Mouse (Mus musculus) midbrain, embryonic 14.5 days (tissue): ENCODE measurements around the gene Gp6. TPM values are rescaled to one million over a fixed set of nuclear protein-coding genes. Genes with fewer than 3 reads are reported as not detected.
"Not testable (repeated sequence)": the region's sequence is repeated elsewhere in the genome, so short reads cannot be mapped to it uniquely, and the experiment has no call there.

Experiments
- ATAC-seq: fragments of 200-750 bp; cut with Nextera tagmentation; 2 replicates; pipeline ENCODE4 v1.8.0; 2017; ENCODE audit warnings: moderate number of reproducible peaks, moderate library complexity; ENCODE audit not compliant: low FRiP score, low TSS enrichment
- DNase-seq: peaks from one replicate; pipeline ENCODE4 v3.0.0-alpha.2; 2015
- H3K27ac ChIP-seq: fragments of 300-500 bp; sonication (generic); replicated peaks from 2 replicates; pipeline ENCODE4 v1.5.1; 2014; ENCODE audit warnings: mild to moderate bottlenecking, low read depth, low read length, moderate library complexity
- H3K27me3 ChIP-seq: fragments of 300-500 bp; sonication (generic); 2 replicates; pipeline ENCODE4 v1.6.1; 2014; ENCODE audit warnings: low read length, control low read depth, mixed read lengths; ENCODE audit not compliant: control insufficient read depth, insufficient read depth
- H3K36me3 ChIP-seq: fragments of 300-500 bp; sonication (generic); 2 replicates; pipeline ENCODE4 v1.6.1; 2014; ENCODE audit warnings: low read length, control low read depth; ENCODE audit not compliant: control insufficient read depth, insufficient read depth
- H3K4me1 ChIP-seq: fragments of 300-500 bp; sonication (generic); 2 replicates; pipeline ENCODE4 v1.6.1; 2014; ENCODE audit warnings: mild to moderate bottlenecking, antibody characterized with exemption, low read length, control low read depth; ENCODE audit not compliant: control insufficient read depth, insufficient read depth
- H3K4me2 ChIP-seq: fragments of 300-500 bp; sonication (generic); 2 replicates; pipeline ENCODE4 v1.6.1; 2014; ENCODE audit warnings: mild to moderate bottlenecking, low read length, moderate library complexity
- H3K4me3 ChIP-seq: fragments of 300-500 bp; sonication (generic); replicated peaks from 2 replicates; pipeline ENCODE4 v1.5.1; 2014; ENCODE audit warnings: low read depth, low read length
- H3K9ac ChIP-seq: fragments of 300-500 bp; sonication (generic); replicated peaks from 2 replicates; pipeline ENCODE4 v1.6.1; 2014; ENCODE audit warnings: mild to moderate bottlenecking, low read length, moderate library complexity
- H3K9me3 ChIP-seq: fragments of 300-500 bp; sonication (generic); 2 replicates; pipeline ENCODE4 v1.6.1; 2016; ENCODE audit warnings: low read length, control low read depth, mixed read lengths; ENCODE audit not compliant: control insufficient read depth
- WGBS: fragments of 180-500 bp; shearing (Covaris S2); extraction: QIAGEN DNeasy Blood & Tissue Kit; methylation state at CpG from one replicate; pipeline ENCODE4 v1.1.7; 2014; 5-methylcytosine and 5-hydroxymethylcytosine counted together
- microRNA-seq: library from miRNA; unstranded; fragments of <30 nt; microRNA quantifications from one replicate; pipeline ENCODE4, GENCODE M21; 2016
- polyA plus RNA-seq: library from polyadenylated mRNA; unstranded; fragments of >200 nt; fragmentation: Nextera tagmentation; extraction: Ambion mirVana; gene quantifications from 2 replicates; pipeline ENCODE4 v1.2.1, GENCODE M21; 2014

Gene Gp6
- polyA plus RNA-seq, 1 experiment from 2014 or later = 0.14 TPM

DNA sequence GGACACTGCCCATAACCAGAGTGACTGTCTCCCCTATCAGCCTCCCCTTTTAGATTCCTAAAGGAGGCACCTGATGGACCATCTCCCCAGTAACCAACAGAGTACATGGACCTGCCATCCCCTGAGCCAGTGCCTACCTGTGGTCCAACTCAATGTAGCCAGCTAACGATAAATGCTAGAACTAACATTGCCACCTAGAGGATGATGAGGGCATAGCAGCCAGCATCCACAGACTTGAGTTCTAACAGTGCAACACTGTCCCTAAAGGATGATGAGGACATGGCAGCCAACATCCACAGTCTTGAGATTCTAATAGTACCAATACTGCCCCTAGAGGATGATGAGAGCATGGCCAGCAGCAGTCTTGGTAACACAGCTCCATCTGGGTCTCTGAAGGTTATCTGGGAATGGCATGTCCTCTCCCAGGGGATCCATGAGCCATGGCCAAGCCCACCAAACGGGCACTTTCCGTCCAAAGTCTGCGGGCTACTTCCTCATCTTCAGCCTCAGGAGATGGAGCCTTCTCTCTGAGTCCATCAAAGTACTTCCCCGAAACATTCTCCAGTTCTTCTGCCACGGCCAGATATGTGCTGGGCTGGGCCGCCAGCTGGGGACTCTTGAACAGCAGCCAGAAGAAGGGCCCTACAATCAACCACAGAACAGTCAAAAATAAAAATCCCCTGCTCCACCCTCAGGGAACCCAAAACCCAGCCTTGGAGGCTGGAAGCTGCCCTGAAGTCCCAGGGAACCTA lies 29.8 kb upstream of the Gp6 start:
- H3K27me3 ChIP-seq = no peaks in the 10 kb centered on the region
- no peaks in the 10 kb centered on the region for H3K4me1 ChIP-seq
- 72% methylated on average over 7 of the region's 7 CpGs for WGBS
- H3K4me3 ChIP-seq = no peak overlapping the region
- no peak overlapping the region for H3K9ac ChIP-seq
- no peak overlapping the region for H3K27ac ChIP-seq
- H3K36me3 ChIP-seq = peaks cover 67% of the 10 kb centered on the region
- ATAC-seq = peak; percentile 87
- peaks cover 4% of the 10 kb centered on the region; the same call in 1 of the 2 replicates for H3K9me3 ChIP-seq
- no peak overlapping the region for H3K4me2 ChIP-seq
- peak; percentile 97 for DNase-seq

- DNase-seq = no peak
- ATAC-seq = no peak
- Histone ChIP-seq H3K9me3 (no peaks in the 10 kb centered on the region), H3K9ac (no peak overlapping the region), H3K4me3 (no peak overlapping the region), H3K36me3 (peaks cover 14% of the 10 kb centered on the region), H3K4me1 (no peaks in the 10 kb centered on the region), H3K27ac (no peak overlapping the region), H3K4me2 (no peak overlapping the region), H3K27me3 (no peaks in the 10 kb centered on the region)
- 63% methylated on average over 4 of the region's 4 CpGs for WGBS
Measured at GRCm38 (mm10) chr7:4420230-4420629, 22.7 kb upstream of the Gp6 start.

GRCm38 (mm10) chr7:4419681-4420080 lies 22.1 kb upstream of the Gp6 start:
- no peak for DNase-seq
- WGBS = 89% methylated on average over 6 of the region's 6 CpGs
- no peak for ATAC-seq

DNA sequence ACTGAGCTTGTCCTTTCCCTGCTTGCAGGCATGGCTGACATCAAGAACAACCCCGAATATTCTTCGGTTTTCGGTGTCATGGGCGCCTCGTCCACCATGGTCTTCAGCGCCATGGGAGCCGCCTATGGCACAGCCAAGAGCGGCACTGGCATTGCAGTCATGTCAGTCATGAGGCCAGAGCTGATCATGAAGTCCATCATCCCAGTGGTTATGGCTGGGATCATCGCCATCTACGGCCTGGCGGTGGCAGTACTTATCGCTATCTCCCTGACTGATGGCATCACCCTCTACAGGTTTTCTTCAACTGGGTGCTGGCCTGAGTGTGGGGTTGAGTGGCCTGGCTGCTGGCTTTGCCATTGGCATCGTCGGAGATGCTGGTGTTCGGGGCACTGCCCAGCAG lies 14.9 kb upstream of the Gp6 start:
- 95% methylated on average over 15 of the region's 15 CpGs for WGBS
- H3K27me3 ChIP-seq, H3K4me1 ChIP-seq, H3K27ac ChIP-seq, H3K4me3 ChIP-seq, H3K4me2 ChIP-seq, H3K9me3 ChIP-seq, ATAC-seq, DNase-seq, H3K9ac ChIP-seq, H3K36me3 ChIP-seq: not testable (repeated sequence)

More at GRCm38 (mm10) chr7:4419681-4420080, 22.1 kb upstream of the Gp6 start:
- Histone ChIP-seq H3K9ac (no peak overlapping the region), H3K4me2 (no peak overlapping the region), H3K27ac (no peak overlapping the region), H3K4me3 (no peak overlapping the region), H3K9me3 (no peaks in the 10 kb centered on the region), H3K4me1 (no peaks in the 10 kb centered on the region), H3K27me3 (no peaks in the 10 kb centered on the region), H3K36me3 (peaks cover 9% of the 10 kb centered on the region; the same call in 1 of the 2 replicates)

- DNase-seq = no peak
- no peak overlapping the region for H3K4me2 ChIP-seq
- no peaks in the 10 kb centered on the region for H3K4me1 ChIP-seq
- no peaks in the 10 kb centered on the region for H3K36me3 ChIP-seq
- no peaks in the 10 kb centered on the region for H3K9me3 ChIP-seq
- 89% methylated on average over 7 of the region's 7 CpGs for WGBS
- no peak overlapping the region for H3K27ac ChIP-seq
- H3K9ac ChIP-seq = no peak overlapping the region
- no peak overlapping the region for H3K4me3 ChIP-seq
- no peaks in the 10 kb centered on the region for H3K27me3 ChIP-seq
- ATAC-seq = no peak
Measured at GRCm38 (mm10) chr7:4373521-4373920, 24.0 kb downstream of the Gp6 start.

- Histone ChIP-seq H3K4me3 (no peak within 1 kb of the TSS), H3K27ac (no peak within 1 kb of the TSS), H3K4me2 (no peak within 1 kb of the TSS), H3K4me1 (no peaks in the 10 kb centered on the region), H3K9ac (no peak within 1 kb of the TSS), H3K9me3 (no peaks in the 10 kb centered on the region), H3K27me3 (no peaks in the 10 kb centered on the region), H3K36me3 (no peaks in the 10 kb centered on the region)
- ATAC-seq = no peak
- no peak for DNase-seq
Measured at GRCm38 (mm10) chr7:4337509-4337908, 60.0 kb downstream of the Gp6 start, which contains the start of gene Ncr1. Ncr1 (plus strand) TSS chr7:4337724.

- Histone ChIP-seq H3K4me1 (no peaks in the 10 kb centered on the region), H3K27ac (no peak overlapping the region), H3K9me3 (no peaks in the 10 kb centered on the region), H3K27me3 (no peaks in the 10 kb centered on the region), H3K9ac (no peak overlapping the region), H3K36me3 (no peaks in the 10 kb centered on the region), H3K4me2 (no peak overlapping the region), H3K4me3 (no peak overlapping the region)
- no peak for DNase-seq
- WGBS = 69% methylated on average over 2 of the region's 2 CpGs
- no peak for ATAC-seq
Measured at GRCm38 (mm10) chr7:4323301-4323700, 74.2 kb downstream of the Gp6 start.

Small RNAs within 50 kb of the gene (microRNA-seq; reads per million reads assigned to microRNA genes)
- gene Gm24605 (not detected), gene Gm24752 (not detected), gene Gm25349 (not detected)

Other genes with a start within 250 kb of the Gp6 start
- 3.4 and 4.8 TPM in 2 replicates for gene Leng9, start 247.4 kb downstream of the Gp6 start, polyA plus RNA-seq
- gene Cdc42ep5, start 232.9 kb downstream of the Gp6 start, polyA plus RNA-seq = 3.1 and 5.3 TPM in 2 replicates
- 0.20 TPM in 1 of 2 replicates, not detected in the other for gene Lilra5, start 160.0 kb downstream of the Gp6 start, polyA plus RNA-seq
- gene Ncr1, start 60.0 kb downstream of the Gp6 start, polyA plus RNA-seq = not detected in 2 replicates
- 35.5 and 43.1 TPM in 2 replicates for gene Rdh13, start 47.9 kb upstream of the Gp6 start, polyA plus RNA-seq
- 6.9 and 9.1 TPM in 2 replicates for gene Eps8l1, start 62.9 kb upstream of the Gp6 start, polyA plus RNA-seq
- 46.2 and 50.7 TPM in 2 replicates for gene Ppp1r12c, start 103.9 kb upstream of the Gp6 start, polyA plus RNA-seq
- gene Tnnt1, start 118.6 kb upstream of the Gp6 start, polyA plus RNA-seq = 2.6 and 2.7 TPM in 2 replicates
- 1.5 and 2.0 TPM in 2 replicates for gene Tnni3, start 126.5 kb upstream of the Gp6 start, polyA plus RNA-seq
- 0.58 and 1.4 TPM in 2 replicates for gene Dnaaf3, start 134.7 kb upstream of the Gp6 start, polyA plus RNA-seq
- gene Syt5, start 149.8 kb upstream of the Gp6 start, polyA plus RNA-seq = 106 and 143 TPM in 2 replicates
- 0.09 and 0.13 TPM in 2 replicates for gene Ptprh, start 206.3 kb upstream of the Gp6 start, polyA plus RNA-seq
- gene Tmem86b, start 233.7 kb upstream of the Gp6 start, polyA plus RNA-seq = 3.2 and 3.7 TPM in 2 replicates